Mouse (Mus musculus) kidney, postnatal 0 days (tissue): ENCODE results near the gene Itgav. TPM values are rescaled to one million over a fixed set of nuclear protein-coding genes. Genes with fewer than 3 reads are reported as not detected.

Source experiments
- ATAC-seq: fragments of 200-750 bp; cut with Nextera tagmentation; replicated peaks from 2 replicates; pipeline ENCODE4 v1.8.0; 2017; ENCODE audit warnings: low read depth, moderate number of reproducible peaks, moderate TSS enrichment, moderate library complexity; ENCODE audit not compliant: low FRiP score
- DNase-seq: peaks from one replicate; pipeline ENCODE4 v3.0.0-alpha.2; 2016; ENCODE audit warnings: low spot score
- H3K27ac ChIP-seq: fragments of 300-500 bp; sonication (generic); 2 replicates; pipeline ENCODE4 v1.5.1; 2014; ENCODE audit warnings: mild to moderate bottlenecking
- H3K27me3 ChIP-seq: fragments of 300-500 bp; sonication (generic); 2 replicates; pipeline ENCODE4 v1.6.1; 2014; ENCODE audit warnings: low read length, mixed read lengths; ENCODE audit not compliant: insufficient read depth
- H3K36me3 ChIP-seq: fragments of 300-500 bp; sonication (generic); 2 replicates; pipeline ENCODE4 v1.6.1; 2014; ENCODE audit warnings: low read length, mixed read lengths; ENCODE audit not compliant: insufficient read depth
- H3K4me1 ChIP-seq: fragments of 300-500 bp; sonication (generic); replicated peaks from 2 replicates; pipeline ENCODE4 v1.6.1; 2014; ENCODE audit warnings: antibody characterized with exemption, low read length, mixed read lengths; ENCODE audit not compliant: insufficient read depth
- H3K4me2 ChIP-seq: fragments of 300-500 bp; sonication (generic); 2 replicates; pipeline ENCODE4 v1.6.1; 2014; ENCODE audit warnings: mild to moderate bottlenecking, low read length, moderate library complexity, mixed read lengths
- H3K4me3 ChIP-seq: fragments of 300-500 bp; sonication (generic); replicated peaks from 2 replicates; pipeline ENCODE4 v1.5.1; 2014; ENCODE audit warnings: low read depth, low read length
- H3K9ac ChIP-seq: fragments of 300-500 bp; sonication (generic); 2 replicates; pipeline ENCODE4 v1.6.1; 2014; ENCODE audit warnings: low read depth, low read length
- H3K9me3 ChIP-seq: fragments of 300-500 bp; sonication (generic); replicated peaks from 2 replicates; pipeline ENCODE4 v1.6.1; 2016; ENCODE audit warnings: low read length, inconsistent platforms, mixed read lengths
- CTCF ChIP-seq: IDR thresholded peaks from 2 replicates; pipeline ENCODE4 v1.5.1; 2016; ENCODE audit warnings: antibody characterized with exemption, low read depth, mild to moderate bottlenecking, moderate library complexity
- WGBS: fragments of 180-500 bp; shearing (Covaris S2); extraction: QIAGEN DNeasy Blood & Tissue Kit; methylation state at CpG from one replicate; pipeline ENCODE4 v1.1.7; 2014; 5-methylcytosine and 5-hydroxymethylcytosine counted together
- polyA plus RNA-seq: library from polyadenylated mRNA; unstranded; fragments of >200 nt; fragmentation: Nextera tagmentation; extraction: Ambion mirVana; gene quantifications from 2 replicates; pipeline ENCODE4 v1.2.1, GENCODE M21; 2015

Itgav gene
- polyA plus RNA-seq, 1 experiment from 2014 or later: 165 TPM

GRCm38 (mm10) chr2:83681785-83682184, 42.4 kb upstream of the Itgav start:
- no peak overlapping the region for H3K4me3 ChIP-seq
- no peak overlapping the region for H3K9ac ChIP-seq
- no peaks in the 10 kb centered on the region for H3K36me3 ChIP-seq
- no peaks in the 10 kb centered on the region for H3K27me3 ChIP-seq
- no peak for TF ChIP-seq CTCF
- no peak overlapping the region for H3K4me2 ChIP-seq
- no peaks in the 10 kb centered on the region for H3K9me3 ChIP-seq
- peak overlapping the region; percentile 9; the same call in 1 of the 2 replicates for H3K27ac ChIP-seq
- DNase-seq (peak; percentile 76), ATAC-seq (0 out of 2 replicates have a peak, but pooled peaks have one; percentile 40)
- H3K4me1 ChIP-seq: 0 out of 2 replicates have a peak, but pooled peaks cover 6% of the 10 kb centered on the region
- 39% methylated on average over 6 of the region's 6 CpGs for WGBS

- peak; percentile 79 for DNase-seq
- TF ChIP-seq CTCF: no peak
- H3K36me3 ChIP-seq: no peaks in the 10 kb centered on the region
- H3K4me3 ChIP-seq: no peak overlapping the region
- no peaks in the 10 kb centered on the region for H3K9me3 ChIP-seq
- WGBS: 23% methylated on average over 8 of the region's 8 CpGs
- no peak for ATAC-seq
- peak overlapping the region; percentile 12; the same call in 1 of the 2 replicates for H3K4me2 ChIP-seq
- 0 out of 2 replicates have a peak, but pooled peaks cover 2% of the 10 kb centered on the region for H3K4me1 ChIP-seq
- peak overlapping the region; percentile 39 for H3K27ac ChIP-seq
- no peak overlapping the region for H3K9ac ChIP-seq
- H3K27me3 ChIP-seq: no peaks in the 10 kb centered on the region
Observed at GRCm38 (mm10) chr2:83682282-83682681, 41.9 kb upstream of the Itgav start.

GRCm38 (mm10) chr2:83683731-83684519, 40.3 kb upstream of the Itgav start:
- DNase-seq (no peak), ATAC-seq (no peak)
- Histone ChIP-seq H3K9ac (no peak overlapping the region), H3K4me1 (0 out of 2 replicates have a peak, but pooled peaks cover 2% of the 10 kb centered on the region), H3K4me2 (no peak overlapping the region), H3K9me3 (no peaks in the 10 kb centered on the region), H3K36me3 (no peaks in the 10 kb centered on the region), H3K27ac (no peak overlapping the region), H3K4me3 (no peak overlapping the region), H3K27me3 (no peaks in the 10 kb centered on the region)
- WGBS: 66% methylated on average over 9 of the region's 9 CpGs
- TF ChIP-seq CTCF: no peak

- Histone ChIP-seq H3K4me1 (0 out of 2 replicates have a peak, but pooled peaks cover 2% of the 10 kb centered on the region), H3K27me3 (no peaks in the 10 kb centered on the region), H3K9ac (no peak overlapping the region), H3K9me3 (no peaks in the 10 kb centered on the region), H3K4me3 (no peak overlapping the region), H3K36me3 (no peaks in the 10 kb centered on the region), H3K4me2 (no peak overlapping the region), H3K27ac (no peak overlapping the region)
- TF ChIP-seq CTCF: no peak
- 80% methylated on average over 8 of the region's 8 CpGs for WGBS
- no peak for DNase-seq
- ATAC-seq: no peak
Observed at GRCm38 (mm10) chr2:83684691-83685090, 39.5 kb upstream of the Itgav start.

- H3K27ac ChIP-seq: no peak overlapping the region
- H3K4me3 ChIP-seq: no peak overlapping the region
- no peak overlapping the region for H3K9ac ChIP-seq
- H3K4me1 ChIP-seq: no peaks in the 10 kb centered on the region
- no peaks in the 10 kb centered on the region for H3K36me3 ChIP-seq
- H3K9me3 ChIP-seq: no peaks in the 10 kb centered on the region
- peak; percentile 45 for DNase-seq
- 0 out of 2 replicates have a peak, but pooled peaks have one; percentile 43 for ATAC-seq
- H3K27me3 ChIP-seq: no peaks in the 10 kb centered on the region
- H3K4me2 ChIP-seq: no peak overlapping the region
- 47% methylated on average over 2 of the region's 2 CpGs for WGBS
- no peak for TF ChIP-seq CTCF
Observed at GRCm38 (mm10) chr2:83690372-83690771, 33.8 kb upstream of the Itgav start.

GRCm38 (mm10) chr2:83692651-83693545, 31.3 kb upstream of the Itgav start:
- WGBS: 34% methylated on average over 10 of the region's 10 CpGs
- H3K9ac ChIP-seq: no peak overlapping the region

More at GRCm38 (mm10) chr2:83692651-83693545, 31.3 kb upstream of the Itgav start:
- H3K9me3 ChIP-seq: no peaks in the 10 kb centered on the region
- H3K4me2 ChIP-seq: no peak overlapping the region
- no peaks in the 10 kb centered on the region for H3K36me3 ChIP-seq
- ATAC-seq (no peak; the same call in 1 of the 2 replicates), DNase-seq (no peak)
- H3K27ac ChIP-seq: peak overlapping the region; percentile 48
- H3K27me3 ChIP-seq: no peaks in the 10 kb centered on the region
- H3K4me1 ChIP-seq: no peaks in the 10 kb centered on the region
- H3K4me3 ChIP-seq: no peak overlapping the region
- no peak for TF ChIP-seq CTCF
